In genomic region chr9:121903476-121904305, GRCm38 (mm10) we compare ENCODE assay signal across 1 mouse cellular context.
A peak's percentile ranks its signal among the peaks of the same experiment; 100 is the strongest.
TF ChIP-seq lines count a peak whose summit lies in the region.

No protein-coding gene starts in this region.

TF ChIP-seq in CH12.LX, 34 proteins besides CTCF, POLR2A, EP300 and RAD21 (continued from another document):
- TF ChIP-seq CHD1 (IDR thresholded peaks at IDR 0.05; ENCODE audit: low read depth, low read length), result no peak
- no peak for TF ChIP-seq SIN3A (IDR thresholded peaks at IDR 0.05; ENCODE audit: low read length)
- no peak for TF ChIP-seq E2F4 (IDR thresholded peaks at IDR 0.05; ENCODE audit: insufficient replicate concordance, low read depth, low read length)
- TF ChIP-seq PAX5 (IDR thresholded peaks at IDR 0.05; ENCODE audit: low read length), result no peak
- no peak for TF ChIP-seq ELF1 (IDR thresholded peaks at IDR 0.05; ENCODE audit: low read depth, low read length)
- 0 out of 2 replicates have a peak, but pooled peaks have one; percentile 31 for TF ChIP-seq MXI1 (IDR thresholded peaks at IDR 0.05; ENCODE audit: low read depth, low read length)
- 0 out of 2 replicates have a peak, but pooled peaks have one; percentile 44 for TF ChIP-seq MYC (IDR thresholded peaks at IDR 0.05; ENCODE audit: low read depth, low read length)
- TF ChIP-seq POLR2AphosphoS2 (IDR thresholded peaks at IDR 0.05; ENCODE audit: low read depth, low read length), result no peak
- no peak for TF ChIP-seq ZNF384 (IDR thresholded peaks at IDR 0.05; ENCODE audit: low read depth, low read length)
- no peak for TF ChIP-seq UBTF (IDR thresholded peaks at IDR 0.05; ENCODE audit: low read depth, low read length)
- TF ChIP-seq CHD2 (IDR thresholded peaks at IDR 0.05; ENCODE audit: low read length), result no peak
- no peak for TF ChIP-seq KAT2A (IDR thresholded peaks at IDR 0.05; ENCODE audit: insufficient replicate concordance, low read length)
